Mouse (Mus musculus): ENCODE measurements around the gene Rnase1. TPM values are rescaled to one million over a fixed set of nuclear protein-coding genes. Genes with fewer than 3 reads are reported as not detected.
"Not testable (repeated sequence)": the region's sequence is repeated elsewhere in the genome, so short reads cannot be mapped to it uniquely, and the experiment has no call there.

Rnase1 gene
- 0.56 and 0.84 TPM in 2 replicates for polyA plus RNA-seq (2012; rRNA removed)

DNA sequence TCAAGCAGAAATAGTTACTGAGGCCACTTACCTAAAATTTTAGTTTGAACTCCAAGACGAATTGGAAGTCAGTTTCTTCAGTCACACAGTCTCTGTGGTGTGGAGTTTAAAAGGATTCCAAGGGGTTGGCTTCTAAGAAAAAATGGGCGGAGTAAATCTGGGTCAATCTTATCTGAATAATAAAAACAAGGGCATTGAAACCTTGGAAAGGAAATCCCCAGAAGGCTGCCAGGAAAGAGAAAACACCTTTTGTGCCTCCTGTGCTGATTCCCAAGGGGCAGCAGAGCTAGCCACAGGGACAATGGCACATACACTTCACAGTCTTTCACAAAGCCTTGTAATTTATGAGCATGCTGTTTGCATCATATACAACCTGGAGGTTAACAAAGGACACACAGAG lies at the start of gene Rnase1:
TSS of gene Rnase1 (minus strand) at position 101 of the 400 bp plus-strand sequence.
- no peaks in the 10 kb centered on the region for H3K27me3 ChIP-seq (ENCODE audit: control insufficient read depth, insufficient read depth, low read length)
- no peak within 1 kb of the TSS for H3K4me3 ChIP-seq (ENCODE audit: control insufficient read depth, low read depth, low read length)
- H3K4me1 ChIP-seq (ENCODE audit: control insufficient read depth, insufficient read depth, low read length) = no peaks in the 10 kb centered on the region
- H3K36me3 ChIP-seq (ENCODE audit: control insufficient read depth, insufficient read depth, low read length) = no peaks in the 10 kb centered on the region
- H3K27ac ChIP-seq (ENCODE audit: control insufficient read depth, insufficient read depth, low read depth, low read length) = no peak within 1 kb of the TSS
- no peak for TF ChIP-seq CTCF (IDR thresholded peaks at IDR 0.05; ENCODE audit: control insufficient read depth, insufficient read depth, insufficient replicate concordance, low read depth, low read length)
- no peak for TF ChIP-seq POLR2A (IDR thresholded peaks at IDR 0.05; ENCODE audit: control insufficient read depth, low read depth, low read length)

GRCm38 (mm10) chr14:51195681-51196080 lies 49.1 kb upstream of the Rnase1 start:
- Histone ChIP-seq H3K27ac (ENCODE audit: control insufficient read depth, insufficient read depth, low read depth, low read length) (no peak overlapping the region), H3K36me3 (ENCODE audit: control insufficient read depth, insufficient read depth, low read length) (no peaks in the 10 kb centered on the region), H3K4me1 (ENCODE audit: control insufficient read depth, insufficient read depth, low read length) (no peaks in the 10 kb centered on the region), H3K27me3 (ENCODE audit: control insufficient read depth, insufficient read depth, low read length) (no peaks in the 10 kb centered on the region), H3K4me3 (ENCODE audit: control insufficient read depth, low read depth, low read length) (no peak overlapping the region)
- TF ChIP-seq POLR2A (IDR thresholded peaks at IDR 0.05; ENCODE audit: control insufficient read depth, low read depth, low read length) (no peak), CTCF (IDR thresholded peaks at IDR 0.05; ENCODE audit: control insufficient read depth, insufficient read depth, insufficient replicate concordance, low read depth, low read length) (no peak)

- H3K27ac ChIP-seq (ENCODE audit: control insufficient read depth, insufficient read depth, low read depth, low read length); H3K4me3 ChIP-seq (ENCODE audit: control insufficient read depth, low read depth, low read length); H3K4me1 ChIP-seq (ENCODE audit: control insufficient read depth, insufficient read depth, low read length); H3K36me3 ChIP-seq (ENCODE audit: control insufficient read depth, insufficient read depth, low read length); H3K27me3 ChIP-seq (ENCODE audit: control insufficient read depth, insufficient read depth, low read length): not testable (repeated sequence)
These were observed 34.5 kb upstream of the Rnase1 start for GRCm38 (mm10) chr14:51181051-51181450.

- no peak for TF ChIP-seq CTCF (IDR thresholded peaks at IDR 0.05; ENCODE audit: control insufficient read depth, insufficient read depth, insufficient replicate concordance, low read depth, low read length)
- TF ChIP-seq POLR2A (IDR thresholded peaks at IDR 0.05; ENCODE audit: control insufficient read depth, low read depth, low read length) = no peak
- no peak overlapping the region for H3K4me3 ChIP-seq (ENCODE audit: control insufficient read depth, low read depth, low read length)
- no peaks in the 10 kb centered on the region for H3K36me3 ChIP-seq (ENCODE audit: control insufficient read depth, insufficient read depth, low read length)
- no peaks in the 10 kb centered on the region; the same call in 1 of the 2 replicates for H3K4me1 ChIP-seq (ENCODE audit: control insufficient read depth, insufficient read depth, low read length)
- H3K27ac ChIP-seq (ENCODE audit: control insufficient read depth, insufficient read depth, low read depth, low read length) = no peak overlapping the region
- H3K27me3 ChIP-seq (ENCODE audit: control insufficient read depth, insufficient read depth, low read length) = no peaks in the 10 kb centered on the region
These were observed 27.3 kb upstream of the Rnase1 start for GRCm38 (mm10) chr14:51173843-51174242.

DNA sequence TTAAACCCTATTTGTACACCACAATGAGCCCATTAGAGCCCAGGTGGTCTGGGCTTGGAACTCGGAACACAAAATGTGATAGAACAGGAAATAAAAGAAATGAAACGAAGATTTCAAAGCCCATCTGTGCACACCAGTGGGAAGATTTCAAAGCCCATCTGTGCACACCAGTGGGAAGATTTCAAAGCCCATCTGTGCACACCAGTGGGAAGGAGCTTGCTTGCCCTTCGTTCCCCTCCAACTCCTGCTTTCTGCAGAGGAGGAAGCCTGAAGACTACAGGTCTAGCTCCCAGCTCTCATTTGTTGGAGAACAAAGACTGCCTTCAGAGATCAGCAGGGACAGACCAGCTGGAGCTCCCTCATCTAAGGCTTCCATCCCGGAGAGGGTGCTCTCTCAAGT lies 26.4 kb upstream of the Rnase1 start:
- H3K4me3 ChIP-seq (ENCODE audit: control insufficient read depth, low read depth, low read length); H3K27ac ChIP-seq (ENCODE audit: control insufficient read depth, insufficient read depth, low read depth, low read length); H3K27me3 ChIP-seq (ENCODE audit: control insufficient read depth, insufficient read depth, low read length); H3K36me3 ChIP-seq (ENCODE audit: control insufficient read depth, insufficient read depth, low read length); H3K4me1 ChIP-seq (ENCODE audit: control insufficient read depth, insufficient read depth, low read length): not testable (repeated sequence)

DNA sequence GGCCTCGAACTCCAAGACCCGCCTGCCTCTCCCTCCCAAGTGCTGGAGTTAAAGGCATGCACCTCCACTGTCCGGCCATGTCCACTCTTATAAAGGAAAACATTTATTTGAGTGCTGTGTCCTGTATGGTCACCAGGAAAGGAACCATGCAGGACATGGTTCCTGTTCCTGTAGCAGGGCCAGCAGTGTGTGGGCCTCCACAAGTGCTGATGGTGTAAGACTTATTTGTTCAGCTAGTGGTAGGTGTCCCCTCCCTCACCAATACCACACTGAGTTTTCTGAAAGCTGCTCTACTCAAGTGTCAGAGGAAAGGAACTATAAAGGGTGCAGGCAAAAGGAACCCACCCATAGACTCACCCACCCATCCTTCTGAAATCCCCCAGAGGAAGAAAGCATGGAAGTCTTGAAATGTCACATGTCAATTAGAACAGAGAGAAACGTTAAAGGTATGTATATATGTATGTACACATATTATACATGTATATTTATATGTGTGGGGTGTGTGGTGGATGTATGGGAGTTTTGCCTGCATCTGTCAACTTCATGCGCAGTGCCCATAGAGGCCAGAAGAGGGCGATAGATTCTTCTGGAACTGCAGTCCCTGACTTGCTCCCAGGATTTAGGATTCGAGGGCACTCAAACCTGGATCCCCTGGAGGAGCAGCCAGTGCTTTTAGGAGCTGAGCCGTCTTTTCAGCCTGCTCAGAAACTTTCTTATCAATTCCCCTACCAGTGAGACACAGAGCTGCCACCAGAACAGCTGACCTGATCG lies 25.7 kb upstream of the Rnase1 start:
- not testable (repeated sequence) for H3K27me3 ChIP-seq (ENCODE audit: control insufficient read depth, insufficient read depth, low read length); H3K4me3 ChIP-seq (ENCODE audit: control insufficient read depth, low read depth, low read length); H3K4me1 ChIP-seq (ENCODE audit: control insufficient read depth, insufficient read depth, low read length); H3K36me3 ChIP-seq (ENCODE audit: control insufficient read depth, insufficient read depth, low read length); H3K27ac ChIP-seq (ENCODE audit: control insufficient read depth, insufficient read depth, low read depth, low read length)
- peak; percentile 67; the same call in 1 of the 2 replicates for TF ChIP-seq CTCF (IDR thresholded peaks at IDR 0.05; ENCODE audit: control insufficient read depth, insufficient read depth, insufficient replicate concordance, low read depth, low read length)

DNA sequence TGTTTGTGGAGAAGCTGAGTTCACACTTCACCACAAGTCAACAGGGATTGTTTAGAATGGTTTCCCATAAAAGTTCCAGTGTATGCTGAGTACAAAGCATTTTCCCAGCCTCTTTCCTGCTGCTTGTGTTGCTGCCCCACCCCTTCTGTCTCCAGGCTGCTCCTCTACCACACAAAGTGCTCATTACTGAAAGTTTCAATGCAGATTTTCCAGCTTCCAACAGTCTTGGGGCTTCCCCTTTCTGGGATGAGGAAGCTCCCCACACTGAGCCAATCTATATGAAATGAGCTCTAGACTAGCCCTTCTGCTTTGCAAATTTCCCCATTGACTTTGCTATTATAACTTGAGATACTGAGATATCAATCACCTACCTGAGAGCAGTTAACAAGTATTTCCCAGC lies 19.5 kb upstream of the Rnase1 start:
- no peak overlapping the region for H3K4me3 ChIP-seq (ENCODE audit: control insufficient read depth, low read depth, low read length)
- TF ChIP-seq POLR2A (IDR thresholded peaks at IDR 0.05; ENCODE audit: control insufficient read depth, low read depth, low read length) (no peak), CTCF (IDR thresholded peaks at IDR 0.05; ENCODE audit: control insufficient read depth, insufficient read depth, insufficient replicate concordance, low read depth, low read length) (no peak)
- H3K4me1 ChIP-seq (ENCODE audit: control insufficient read depth, insufficient read depth, low read length) = no peaks in the 10 kb centered on the region
- H3K27me3 ChIP-seq (ENCODE audit: control insufficient read depth, insufficient read depth, low read length) = no peaks in the 10 kb centered on the region
- no peaks in the 10 kb centered on the region for H3K36me3 ChIP-seq (ENCODE audit: control insufficient read depth, insufficient read depth, low read length)
- no peak overlapping the region for H3K27ac ChIP-seq (ENCODE audit: control insufficient read depth, insufficient read depth, low read depth, low read length)

DNA sequence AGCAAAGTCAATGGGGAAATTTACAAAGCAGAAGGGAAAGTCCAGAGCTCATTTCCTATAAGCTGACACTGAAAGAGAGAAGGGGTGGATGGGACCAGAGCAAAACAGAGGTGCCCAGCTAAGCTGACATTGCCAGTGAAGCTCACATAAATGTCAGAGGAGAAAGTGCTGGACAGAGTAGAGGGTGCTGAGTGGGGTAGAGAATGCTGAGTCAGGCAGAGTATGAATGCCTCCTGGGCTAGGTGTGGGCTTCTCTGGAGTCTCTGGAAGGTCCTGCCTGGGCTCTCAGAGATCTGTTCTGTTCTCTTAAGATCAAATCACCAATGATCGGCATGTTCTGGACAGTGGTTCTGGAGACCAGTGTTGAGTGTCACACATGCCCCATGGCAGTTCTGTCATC lies 18.9 kb upstream of the Rnase1 start:
- no peak overlapping the region for H3K4me3 ChIP-seq (ENCODE audit: control insufficient read depth, low read depth, low read length)
- no peak overlapping the region for H3K27ac ChIP-seq (ENCODE audit: control insufficient read depth, insufficient read depth, low read depth, low read length)
- TF ChIP-seq POLR2A (IDR thresholded peaks at IDR 0.05; ENCODE audit: control insufficient read depth, low read depth, low read length) = no peak
- no peak for TF ChIP-seq CTCF (IDR thresholded peaks at IDR 0.05; ENCODE audit: control insufficient read depth, insufficient read depth, insufficient replicate concordance, low read depth, low read length)
- no peaks in the 10 kb centered on the region for H3K27me3 ChIP-seq (ENCODE audit: control insufficient read depth, insufficient read depth, low read length)
- no peaks in the 10 kb centered on the region for H3K36me3 ChIP-seq (ENCODE audit: control insufficient read depth, insufficient read depth, low read length)
- no peaks in the 10 kb centered on the region for H3K4me1 ChIP-seq (ENCODE audit: control insufficient read depth, insufficient read depth, low read length)

- H3K27ac ChIP-seq (ENCODE audit: control insufficient read depth, insufficient read depth, low read depth, low read length); H3K27me3 ChIP-seq (ENCODE audit: control insufficient read depth, insufficient read depth, low read length); H3K4me1 ChIP-seq (ENCODE audit: control insufficient read depth, insufficient read depth, low read length); H3K4me3 ChIP-seq (ENCODE audit: control insufficient read depth, low read depth, low read length); H3K36me3 ChIP-seq (ENCODE audit: control insufficient read depth, insufficient read depth, low read length): not testable (repeated sequence)
These were observed 16.7 kb upstream of the Rnase1 start for GRCm38 (mm10) chr14:51163323-51163722.

- H3K27me3 ChIP-seq (ENCODE audit: control insufficient read depth, insufficient read depth, low read length); H3K36me3 ChIP-seq (ENCODE audit: control insufficient read depth, insufficient read depth, low read length); H3K27ac ChIP-seq (ENCODE audit: control insufficient read depth, insufficient read depth, low read depth, low read length); H3K4me1 ChIP-seq (ENCODE audit: control insufficient read depth, insufficient read depth, low read length); H3K4me3 ChIP-seq (ENCODE audit: control insufficient read depth, low read depth, low read length): not testable (repeated sequence)
These were observed 15.4 kb upstream of the Rnase1 start, which contains the start of gene Rnase2b for GRCm38 (mm10) chr14:51161976-51162375. Gene Rnase2b (plus strand): TSS chr14:51162260.

All from testis, adult 2 months (tissue).